Mouse (Mus musculus) spleen, postnatal 36 days (tissue): Measurements from ENCODE around the gene AW822073.
"Not testable (repeated sequence)": the region's sequence is repeated elsewhere in the genome, so short reads cannot be mapped to it uniquely, and the experiment has no call there.

Source experiments
- DNase-seq, 2 experiments: peaks; one replicate each; pipeline ENCODE4 v3.0.0; 2022; ENCODE audit warnings: low spot score in 2 of 2, mixed read lengths in 1 of 2

The AW822073 gene

DNA sequence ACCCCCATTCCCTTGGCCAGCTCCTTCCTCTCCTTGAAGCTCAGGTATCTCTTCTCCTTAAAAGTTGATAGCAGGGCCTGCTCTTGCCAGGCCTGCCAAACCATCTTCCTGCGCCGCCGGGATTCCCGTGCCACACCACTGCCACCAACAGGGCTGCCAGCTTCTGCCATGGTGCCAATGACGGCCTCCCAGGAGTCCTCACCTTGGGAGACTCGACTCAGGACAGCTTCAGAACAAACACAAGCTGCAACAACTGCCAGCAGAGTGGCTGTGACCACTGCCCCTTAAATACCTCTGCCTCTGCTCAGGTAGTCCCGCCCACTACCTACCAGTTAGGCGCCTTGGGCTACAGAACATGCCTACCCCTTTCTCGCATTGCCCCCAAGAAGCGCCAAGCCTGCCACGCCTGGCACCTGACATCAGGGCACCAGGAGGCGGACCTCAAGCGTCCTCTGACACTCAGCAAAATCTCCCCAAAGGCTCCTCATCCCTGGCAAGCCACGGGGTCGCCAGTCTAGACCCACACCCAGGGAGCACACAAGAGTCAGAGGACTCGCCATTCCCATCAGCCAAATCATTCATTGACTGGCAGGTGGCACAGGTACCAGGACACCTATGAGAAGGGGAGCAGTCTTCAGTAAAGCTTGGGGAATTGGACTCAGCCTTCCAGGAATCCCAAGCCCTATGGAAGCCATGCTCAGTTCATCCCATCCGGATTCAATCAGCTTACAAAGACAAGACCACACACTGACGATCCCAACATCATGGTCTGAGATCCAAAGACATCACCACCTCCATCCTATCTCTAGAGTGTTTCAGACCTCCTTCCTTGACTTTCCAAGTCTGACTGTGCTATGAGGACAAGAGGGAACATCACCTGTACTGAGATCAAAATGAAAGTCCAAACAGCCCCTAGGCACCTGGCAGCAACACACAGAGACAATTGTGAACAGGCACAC is at the start of gene AW822073:
Gene AW822073 (minus strand): TSS at position 104 of the 959 bp plus-strand sequence.
- DNase-seq = peak in 1 of 2 experiments; percentile 63

DNA sequence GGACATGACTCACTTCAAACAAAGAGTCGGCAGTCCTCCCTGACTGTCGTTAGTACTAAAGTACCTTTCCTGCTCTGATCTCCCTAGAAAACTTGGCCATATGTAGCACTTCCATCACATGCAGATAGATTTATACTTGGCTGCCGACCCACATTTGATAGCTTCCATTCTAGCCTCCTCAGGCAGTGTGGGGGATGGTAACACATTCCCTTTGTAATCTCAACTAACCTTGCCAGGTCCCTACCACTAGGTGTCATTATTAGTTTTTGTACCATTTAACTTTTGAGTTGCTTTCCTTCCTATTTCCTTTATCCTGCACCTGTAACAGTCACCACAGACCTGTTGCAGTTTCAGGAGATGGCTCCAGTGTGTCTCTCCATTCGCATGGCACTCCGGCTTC is 33.7 kb upstream of the AW822073 start:
- DNase-seq = no peak

DNA sequence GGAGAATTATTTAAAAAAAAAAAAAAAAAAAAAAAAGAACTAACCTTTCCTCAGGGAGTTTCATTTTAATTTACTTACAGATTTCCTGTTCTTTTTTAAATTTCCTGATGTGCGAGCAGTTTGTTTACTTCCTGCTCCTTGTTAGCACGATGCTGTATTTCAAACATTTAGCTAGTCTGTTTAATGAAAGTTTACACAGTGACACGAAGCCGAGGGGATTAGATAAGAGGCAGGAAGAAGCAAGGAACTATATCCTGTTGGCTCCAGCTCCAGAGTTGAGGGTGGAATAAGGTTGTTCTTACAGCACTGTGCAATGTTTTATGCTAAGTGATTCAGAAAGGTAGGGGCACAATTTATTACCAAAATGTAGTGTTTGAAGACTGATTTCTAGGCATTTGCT is 31.2 kb upstream of the AW822073 start:
- DNase-seq = no peak

DNA sequence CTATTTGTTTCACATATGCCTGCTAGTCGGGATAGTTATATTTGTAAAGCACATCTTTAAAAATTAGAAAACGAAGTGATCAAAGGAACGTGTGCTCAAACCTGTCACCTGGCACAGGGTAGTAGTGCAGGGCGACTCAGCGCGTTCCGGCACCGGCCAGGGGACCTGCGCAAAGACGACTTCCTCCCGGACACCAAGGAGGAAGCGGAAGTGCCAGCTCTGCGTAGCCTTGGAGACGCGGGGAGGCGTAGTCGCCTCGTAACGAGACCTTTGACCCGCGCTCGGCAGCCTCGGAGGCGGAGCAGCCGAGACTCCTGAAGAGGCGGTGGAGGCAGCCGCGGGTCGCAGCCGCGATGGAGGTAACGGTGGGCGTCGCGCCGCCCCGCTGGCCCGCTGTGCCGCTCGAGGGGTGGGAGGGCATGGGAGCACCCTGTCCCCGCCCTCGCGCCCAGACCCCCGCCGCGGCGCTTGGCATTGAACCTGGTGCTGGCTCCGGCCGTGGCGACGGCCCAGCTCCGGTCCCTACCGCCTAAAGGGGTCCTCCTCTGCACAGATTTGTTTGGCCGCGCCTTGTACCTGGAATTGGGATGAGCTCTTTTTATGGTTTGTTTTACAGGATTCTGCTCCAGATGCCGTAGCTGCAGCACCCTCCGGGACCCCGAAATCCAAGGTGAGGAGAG is 30.6 kb upstream of the AW822073 start, which contains the start of gene Gcc2:
Gene Gcc2 (plus strand): TSS at position 285 of the 680 bp plus-strand sequence.
- peak; percentile 94 to 95 for DNase-seq

DNA sequence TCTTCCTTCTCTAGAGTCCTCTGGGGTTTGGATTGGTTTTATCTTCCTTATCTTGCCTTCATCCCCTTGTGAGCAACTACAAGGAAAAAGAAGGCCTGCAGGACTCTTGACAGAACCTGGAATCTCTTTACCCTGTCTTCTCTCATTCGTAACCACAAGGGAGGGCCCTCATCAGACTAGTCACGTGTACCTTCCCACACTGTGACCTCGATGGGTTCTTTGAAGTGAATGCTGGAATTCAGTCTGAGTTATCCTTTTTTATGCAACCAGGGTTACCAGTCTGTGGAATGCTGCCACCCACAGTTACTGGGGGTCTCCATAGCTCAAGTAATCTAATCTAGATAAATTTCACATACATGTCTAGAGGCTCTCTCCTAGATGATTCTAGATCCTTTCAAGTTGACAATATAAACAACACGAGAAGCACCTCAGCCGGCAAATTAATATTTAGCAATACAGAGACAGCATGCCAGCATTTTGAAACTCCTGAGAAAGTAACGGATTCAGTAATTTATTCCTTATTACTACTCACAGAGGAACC is 30.0 kb upstream of the AW822073 start:
- DNase-seq = no peak

DNA sequence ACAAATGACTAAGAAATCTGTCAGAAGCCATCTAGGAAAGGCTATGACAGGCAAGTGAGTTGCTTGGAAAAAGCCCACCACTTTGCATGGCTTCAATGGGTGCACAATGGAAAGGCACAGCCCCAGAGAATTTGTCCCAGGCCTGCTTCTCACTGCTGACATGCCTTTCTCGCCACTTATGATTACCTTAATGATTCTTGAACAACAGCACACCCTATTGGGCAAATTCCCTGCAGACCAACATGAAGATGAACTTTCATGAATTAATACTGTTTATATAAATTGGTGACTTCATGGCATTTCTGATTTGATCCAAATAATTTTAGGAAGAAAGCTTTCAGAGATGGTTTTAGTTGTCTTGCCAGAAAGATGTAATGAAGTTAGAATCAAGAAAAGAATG is 24.8 kb upstream of the AW822073 start:
- DNase-seq = no peak

DNA sequence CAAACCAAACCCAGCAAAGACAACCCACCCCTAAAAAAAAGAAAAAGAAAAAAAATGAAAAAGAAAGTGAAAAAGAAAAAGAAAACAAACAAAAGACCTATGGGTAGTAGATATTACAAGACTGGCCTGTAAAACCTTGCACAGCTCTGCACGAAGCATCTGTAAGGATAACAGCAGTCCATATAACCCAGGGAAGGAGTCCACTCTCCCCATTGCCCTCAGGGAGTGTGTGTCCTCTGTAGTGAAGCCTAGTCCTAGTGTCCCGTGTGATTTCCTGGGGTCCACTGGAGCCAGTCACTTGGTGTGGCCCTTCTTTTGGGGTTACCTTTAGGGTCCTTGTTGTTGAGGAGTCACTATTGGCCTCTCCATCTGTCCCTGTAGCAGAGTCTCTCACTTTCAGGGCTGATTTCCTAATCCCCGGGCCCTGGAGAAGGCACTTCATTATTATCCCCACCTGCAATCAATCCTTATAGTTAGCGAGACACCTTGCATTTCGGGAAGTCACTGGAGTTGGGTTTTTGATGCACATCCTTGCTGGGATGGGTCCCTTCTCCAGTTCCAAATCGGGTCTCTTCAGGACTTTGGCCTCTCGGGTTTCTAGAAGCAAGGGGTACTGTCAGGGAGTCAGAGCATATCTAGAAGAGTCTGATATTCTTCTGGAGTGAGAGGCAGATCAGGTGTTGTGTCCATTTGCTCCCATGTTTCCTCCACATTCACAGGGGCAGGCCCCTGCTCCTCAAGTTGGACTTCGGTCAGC is 14.4 kb upstream of the AW822073 start:
- peak; percentile 63 to 65 for DNase-seq

DNA sequence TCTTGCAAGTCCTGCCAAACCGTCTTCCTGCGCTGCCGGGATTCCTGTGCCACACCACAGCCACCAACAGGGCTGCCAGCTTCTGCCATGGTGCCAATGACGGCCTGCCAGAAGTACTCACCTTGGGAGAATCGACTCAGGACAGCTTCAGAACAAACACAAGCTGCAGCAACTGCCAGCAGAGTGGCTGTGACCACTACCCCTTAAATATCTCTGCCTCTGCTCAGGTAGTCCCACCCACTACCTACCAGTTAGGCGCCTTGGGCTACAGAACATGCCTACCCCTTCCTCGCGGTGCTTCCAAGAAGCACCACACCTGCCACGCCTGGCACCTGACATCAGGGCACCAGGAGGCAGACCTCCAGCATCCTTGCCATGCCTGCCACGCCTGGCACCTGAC is 11.9 kb upstream of the AW822073 start, which contains the start of gene Gm4981:
Gene Gm4981 (minus strand): TSS at position 89 of the 400 bp plus-strand sequence.
- no peak for DNase-seq

DNA sequence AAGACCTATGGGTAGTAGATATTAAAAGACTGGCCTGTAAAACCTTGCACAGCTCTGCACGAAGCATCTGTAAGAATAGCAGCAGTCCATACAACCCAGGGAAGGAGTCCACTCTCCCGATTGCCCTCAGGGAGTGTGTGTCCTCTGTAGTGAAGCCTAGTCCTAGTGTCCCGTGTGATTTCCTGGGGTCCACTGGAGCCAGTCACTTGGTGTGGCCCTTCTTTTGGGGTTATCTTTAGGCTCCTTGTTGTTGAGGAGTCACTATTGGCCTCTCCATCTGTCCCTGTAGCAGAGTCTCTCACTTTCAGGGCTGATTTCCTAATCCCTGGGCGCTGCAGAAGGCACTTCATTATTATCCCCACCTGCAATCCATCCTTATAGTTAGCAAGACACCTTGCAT is 10.3 kb upstream of the AW822073 start:
- not testable (repeated sequence) for DNase-seq

DNA sequence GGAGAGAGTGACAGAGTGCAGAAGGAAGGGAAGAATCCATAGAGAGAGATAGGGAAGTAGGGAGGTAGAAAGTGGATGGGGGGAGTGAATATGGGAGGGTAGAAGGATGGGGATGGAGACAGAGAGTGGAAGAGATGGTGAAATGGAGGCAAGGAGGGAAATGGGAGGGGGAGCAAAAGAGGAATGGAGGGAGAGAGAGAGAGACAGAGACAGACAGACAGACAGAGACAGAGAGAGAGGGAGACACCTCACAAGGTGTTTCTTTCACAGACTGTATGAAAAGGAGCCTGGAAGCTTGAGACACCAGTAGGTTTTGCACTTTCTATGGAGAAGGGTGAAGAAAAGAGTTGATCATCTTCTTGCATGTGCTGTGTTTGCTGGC is 9.0 kb upstream of the AW822073 start:
- not testable (repeated sequence) for DNase-seq

DNA sequence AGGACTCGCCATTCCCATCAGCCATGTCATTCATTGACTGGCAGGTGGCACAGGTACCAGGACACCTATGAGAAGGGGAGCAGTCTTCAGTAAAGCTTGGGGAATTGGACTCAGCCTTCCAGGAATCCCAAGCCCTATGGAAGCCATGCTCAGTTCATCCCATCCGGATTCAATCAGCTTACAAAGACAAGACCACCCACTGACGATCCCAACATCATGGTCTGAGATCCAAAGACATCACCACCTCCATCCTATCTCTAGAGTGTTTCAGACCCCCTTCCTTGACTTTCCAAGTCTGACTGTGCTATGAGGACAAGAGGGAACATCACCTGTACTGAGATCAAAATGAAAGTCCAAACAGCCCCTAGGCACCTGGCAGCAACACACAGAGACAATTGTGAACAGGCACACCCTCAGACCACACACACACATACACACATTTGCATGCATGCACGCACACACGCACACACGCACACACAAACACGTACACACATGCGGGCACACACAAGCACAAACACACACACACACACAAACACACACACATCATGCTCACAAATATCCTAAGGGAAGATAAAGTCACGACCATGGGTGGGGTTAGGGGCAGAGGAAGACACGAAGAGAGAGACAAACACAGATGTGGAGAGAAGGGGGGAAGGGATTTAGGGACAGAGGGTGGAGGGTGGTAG is 8.5 kb upstream of the AW822073 start:
- DNase-seq = not testable (repeated sequence)

DNA sequence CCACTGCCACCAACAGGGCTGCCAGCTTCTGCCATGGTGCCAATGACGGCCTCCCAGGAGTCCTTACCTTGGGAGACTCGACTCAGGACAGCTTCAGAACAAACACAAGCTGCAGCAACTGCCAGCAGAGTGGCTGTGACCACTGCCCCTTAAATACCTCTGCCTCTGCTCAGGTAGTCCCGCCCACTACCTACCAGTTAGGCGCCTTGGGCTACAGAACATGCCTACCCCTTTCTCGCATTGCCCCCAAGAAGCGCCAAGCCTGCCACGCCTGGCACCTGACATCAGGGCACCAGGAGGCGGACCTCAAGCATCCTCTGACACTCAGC is 7.9 kb upstream of the AW822073 start, which contains the start of gene Duxf3:
Gene Duxf3 (minus strand): TSS at position 35 of the 329 bp plus-strand sequence.
- DNase-seq = not testable (repeated sequence)

DNA sequence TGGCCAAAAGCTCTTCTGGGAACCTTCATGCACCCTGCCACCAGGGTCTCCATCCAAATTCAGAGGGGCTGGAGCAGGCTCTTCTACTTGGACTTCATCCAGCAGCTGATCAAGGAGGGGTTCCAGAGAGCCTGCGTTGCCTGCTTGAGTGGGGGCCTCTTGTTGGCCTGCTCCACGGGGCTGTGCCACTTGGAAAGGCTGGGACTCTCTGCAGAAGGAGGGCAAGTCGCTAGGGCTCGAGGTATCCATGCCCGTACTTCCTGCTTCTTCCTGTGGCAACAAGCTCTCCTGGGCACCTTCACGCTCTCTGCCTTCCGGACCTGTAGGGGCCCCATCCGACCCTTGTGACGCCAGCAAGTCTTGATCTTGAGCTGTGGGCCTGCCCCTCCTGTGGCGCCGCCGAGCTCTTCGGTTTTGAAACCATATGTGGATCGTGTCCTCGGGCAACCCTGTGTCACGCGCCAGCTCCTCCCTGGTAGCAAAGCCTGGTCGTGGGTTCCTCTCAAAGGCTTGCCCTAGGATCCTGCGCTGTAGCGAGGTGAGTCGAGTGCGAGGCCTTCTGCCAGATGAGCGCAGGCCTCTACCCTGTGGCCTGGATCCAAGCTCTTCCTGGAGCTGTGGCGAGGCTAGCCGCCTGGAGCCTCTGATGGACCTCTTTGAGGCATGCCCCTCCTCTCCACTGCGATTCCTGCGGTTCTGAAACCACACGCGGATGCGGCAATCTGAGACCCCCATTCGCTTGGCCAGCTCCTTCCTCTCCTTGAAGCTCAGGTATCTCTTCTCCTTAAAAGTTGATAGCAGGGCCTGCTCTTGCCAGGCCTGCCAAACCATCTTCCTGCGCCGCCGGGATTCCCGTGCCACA is 7.3 kb upstream of the AW822073 start:
- peak; percentile 74 to 81 for DNase-seq

DNA sequence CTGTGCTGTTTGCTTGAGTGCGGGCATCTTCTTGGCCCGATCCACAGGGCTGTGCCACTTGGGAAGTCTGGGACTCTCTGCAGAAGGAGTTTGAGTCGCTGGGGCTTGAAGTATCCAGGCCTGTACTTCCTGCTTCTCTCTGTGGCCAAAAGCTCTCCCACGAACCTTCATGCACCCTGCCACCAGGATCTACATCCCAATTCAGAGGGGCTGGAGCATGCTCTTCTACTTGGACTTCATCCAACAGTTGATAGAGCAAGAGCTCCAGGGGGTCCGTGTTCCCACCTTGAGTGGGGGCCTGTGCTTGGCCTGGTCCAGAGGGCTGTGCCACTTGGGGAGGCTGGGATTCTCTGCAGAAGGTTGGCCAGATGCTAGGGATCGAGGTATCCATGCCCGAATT is 6.4 kb upstream of the AW822073 start:
- peak in 1 of 2 experiments; percentile 61 for DNase-seq

DNA sequence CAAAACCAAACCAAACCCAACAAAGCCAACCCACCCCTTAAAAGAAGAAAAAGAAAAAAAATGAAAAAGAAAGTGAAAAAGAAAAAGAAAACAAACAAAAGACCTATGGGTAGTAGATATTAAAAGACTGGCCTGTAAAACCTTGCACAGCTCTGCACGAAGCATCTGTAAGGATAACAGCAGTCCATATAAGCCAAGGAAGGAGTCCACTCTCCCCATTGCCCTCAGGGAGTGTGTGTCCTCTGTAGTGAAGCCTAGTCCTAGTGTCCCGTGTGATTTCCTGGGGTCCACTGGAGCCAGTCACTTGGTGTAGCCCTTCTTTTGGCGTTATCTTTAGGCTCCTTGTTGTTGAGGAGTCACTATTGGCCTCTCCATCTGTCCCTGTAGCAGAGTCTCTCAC is 5.3 kb upstream of the AW822073 start:
- DNase-seq = not testable (repeated sequence)

DNA sequence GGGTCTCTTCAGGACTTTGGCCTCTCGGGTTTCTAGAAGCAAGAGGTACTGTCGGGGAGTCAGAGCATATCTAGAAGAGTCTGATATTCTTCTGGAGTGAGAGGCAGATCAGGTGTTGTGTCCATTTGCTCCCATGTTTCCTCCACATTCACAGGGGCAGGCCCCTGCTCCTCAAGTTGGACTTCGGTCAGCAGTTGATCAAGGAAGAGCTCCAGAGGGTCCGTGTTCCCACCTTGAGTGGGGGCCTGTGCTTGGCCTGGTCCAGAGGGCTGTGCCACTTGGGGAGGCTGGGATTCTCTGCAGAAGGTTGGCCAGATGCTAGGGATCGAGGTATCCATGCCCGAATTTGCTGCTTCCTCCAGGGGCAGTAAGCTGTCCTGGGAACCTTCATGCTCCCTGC is 3.1 kb upstream of the AW822073 start:
- DNase-seq = not testable (repeated sequence)

DNA sequence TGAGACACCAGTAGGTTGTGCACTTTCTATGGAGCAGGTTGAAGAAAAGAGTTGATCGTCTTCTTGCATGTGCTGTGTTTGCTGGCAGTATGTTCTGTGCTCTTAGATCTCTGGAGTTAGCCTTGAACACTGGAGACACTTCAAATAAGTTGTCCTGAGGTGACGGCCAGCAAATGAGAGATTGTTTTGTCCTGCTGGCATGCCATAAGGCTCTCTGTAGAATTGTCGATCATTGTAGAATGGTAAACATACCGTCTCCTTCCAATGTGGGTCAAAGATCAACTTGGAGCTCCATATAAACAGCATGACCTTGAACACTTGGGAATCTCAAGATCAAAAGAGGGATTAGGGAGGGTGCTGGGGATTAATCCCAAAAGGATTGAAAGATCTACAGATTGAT is 1.6 kb upstream of the AW822073 start:
- not testable (repeated sequence) for DNase-seq

DNA sequence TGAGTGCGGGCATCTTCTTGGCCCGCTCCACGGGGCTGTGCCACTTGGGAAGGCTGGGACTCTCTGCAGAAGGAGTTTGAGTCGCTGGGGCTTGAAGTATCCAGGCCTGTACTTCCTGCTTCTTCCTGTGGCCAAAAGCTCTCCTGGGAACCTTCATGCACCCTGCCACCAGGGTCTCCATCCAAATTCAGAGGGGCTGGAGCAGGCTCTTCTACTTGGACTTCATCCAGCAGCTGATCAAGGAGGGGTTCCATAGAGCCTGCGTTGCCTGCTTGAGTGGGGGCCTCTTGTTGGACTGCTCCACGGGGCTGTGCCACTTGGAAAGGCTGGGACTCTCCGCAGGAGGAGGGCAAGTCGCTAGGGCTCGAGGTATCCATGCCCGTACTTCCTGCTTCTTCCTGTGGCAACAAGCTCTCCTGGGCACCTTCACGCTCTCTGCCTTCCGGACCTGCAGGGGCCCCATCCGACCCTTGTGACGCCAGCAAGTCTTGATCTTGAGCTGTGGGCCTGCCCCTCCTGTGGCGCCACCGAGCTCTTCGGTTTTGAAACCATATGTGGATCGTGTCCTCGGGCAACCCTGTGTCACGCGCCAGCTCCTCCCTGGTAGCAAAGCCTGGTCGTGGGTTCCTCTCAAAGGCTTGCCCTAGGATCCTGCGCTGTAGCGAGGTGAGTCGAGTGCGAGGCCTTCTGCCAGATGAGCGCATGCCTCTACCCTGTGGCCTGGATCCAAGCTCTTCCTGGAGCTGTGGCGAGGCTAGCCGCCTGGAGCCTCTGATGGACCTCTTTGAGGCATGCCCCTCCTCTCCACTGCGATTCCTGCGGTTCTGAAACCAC is 541 bp downstream of the AW822073 start:
- peak; percentile 69 to 73 for DNase-seq

DNA sequence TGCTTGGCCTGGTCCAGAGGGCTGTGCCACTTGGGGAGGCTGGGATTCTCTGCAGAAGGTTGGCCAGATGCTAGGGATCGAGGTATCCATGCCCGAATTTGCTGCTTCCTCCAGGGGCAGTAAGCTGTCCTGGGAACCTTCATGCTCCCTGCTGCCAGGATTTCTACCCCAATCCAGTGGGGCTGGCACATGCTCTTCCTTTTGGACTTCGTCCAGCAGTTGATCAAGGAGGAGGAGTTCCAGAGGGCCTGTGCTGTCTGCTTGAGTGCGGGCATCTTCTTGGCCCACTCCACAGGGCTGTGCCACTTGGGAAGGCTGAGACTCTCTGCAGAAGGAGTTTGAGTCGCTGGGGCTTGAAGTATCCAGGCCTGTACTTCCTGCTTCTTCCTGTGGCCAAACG is 1.6 kb downstream of the AW822073 start:
- DNase-seq = not testable (repeated sequence)
